Mouse (Mus musculus) stomach, embryonic 15.5 days (tissue): ENCODE results near the gene Exosc10. TPM values are rescaled to one million over a fixed set of nuclear protein-coding genes. Genes with fewer than 3 reads are reported as not detected.

ENCODE experiments used
- ATAC-seq: fragments of 200-750 bp; cut with Nextera tagmentation; 2 replicates; pipeline ENCODE4 v1.8.0; 2017; ENCODE audit warnings: low read depth, moderate number of reproducible peaks, moderate TSS enrichment; ENCODE audit not compliant: insufficient read depth, low FRiP score
- H3K27ac ChIP-seq: fragments of 300-500 bp; sonication (generic); 2 replicates; pipeline ENCODE4 v1.5.1; 2015; ENCODE audit warnings: mild to moderate bottlenecking, inconsistent platforms
- H3K27me3 ChIP-seq: fragments of 300-500 bp; sonication (generic); replicated peaks from 2 replicates; pipeline ENCODE4 v1.6.1; 2015; ENCODE audit warnings: inconsistent platforms
- H3K36me3 ChIP-seq: fragments of 300-500 bp; sonication (generic); 2 replicates; pipeline ENCODE4 v1.6.1; 2015; ENCODE audit warnings: inconsistent platforms
- H3K4me1 ChIP-seq: fragments of 300-500 bp; sonication (generic); 2 replicates; pipeline ENCODE4 v1.6.1; 2015; ENCODE audit warnings: inconsistent platforms
- H3K4me2 ChIP-seq: fragments of 300-500 bp; sonication (generic); 2 replicates; pipeline ENCODE4 v1.6.1; 2015; ENCODE audit warnings: mild to moderate bottlenecking, inconsistent platforms
- H3K4me3 ChIP-seq: fragments of 300-500 bp; sonication (generic); replicated peaks from 2 replicates; pipeline ENCODE4 v1.5.1; 2015; ENCODE audit warnings: inconsistent platforms
- H3K9ac ChIP-seq: fragments of 300-500 bp; sonication (generic); 2 replicates; pipeline ENCODE4 v1.6.1; 2015; ENCODE audit warnings: inconsistent platforms
- H3K9me3 ChIP-seq: fragments of 300-500 bp; sonication (generic); 2 replicates; pipeline ENCODE4 v1.6.1; 2016; ENCODE audit warnings: inconsistent platforms
- WGBS: fragments of 180-500 bp; shearing (Covaris S2); methylation state at CpG from one replicate; pipeline ENCODE4 v1.1.7; 2015; 5-methylcytosine and 5-hydroxymethylcytosine counted together
- polyA plus RNA-seq: library from polyadenylated mRNA; unstranded; fragments of >200 nt; fragmentation: Nextera tagmentation; extraction: Ambion mirVana; gene quantifications from 2 replicates; pipeline ENCODE4 v1.2.1, GENCODE M21; 2015

The Exosc10 gene
- polyA plus RNA-seq, 1 experiment from 2014 or later = 68.1 TPM

DNA sequence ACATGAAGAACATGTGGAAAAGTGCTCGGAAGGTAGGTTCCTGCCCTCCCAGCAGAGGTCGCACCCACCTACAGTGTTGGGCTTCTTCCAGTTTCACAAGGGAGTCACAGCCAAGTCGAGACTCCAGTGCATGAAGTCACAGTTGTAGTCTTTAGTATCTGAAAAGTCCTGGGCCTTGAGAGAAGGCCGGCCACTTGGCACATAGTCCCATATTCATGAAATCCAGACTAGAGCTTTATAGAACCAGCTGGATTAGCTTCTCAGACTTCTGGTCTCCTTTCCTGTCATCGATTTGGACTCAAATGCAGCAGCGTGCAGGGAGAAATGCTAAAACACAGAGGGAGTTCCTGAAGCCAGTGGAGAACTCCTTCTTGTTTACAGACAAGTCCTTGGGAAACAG is 27.5 kb upstream of the Exosc10 start:
- Histone ChIP-seq H3K9ac (no peak overlapping the region), H3K36me3 (peaks cover 58% of the 10 kb centered on the region), H3K4me2 (no peak overlapping the region), H3K9me3 (no peaks in the 10 kb centered on the region), H3K27me3 (no peaks in the 10 kb centered on the region), H3K4me3 (no peak overlapping the region), H3K27ac (no peak overlapping the region), H3K4me1 (no peaks in the 10 kb centered on the region)
- WGBS = 90% methylated on average over 6 of the region's 6 CpGs
- ATAC-seq = no peak

DNA sequence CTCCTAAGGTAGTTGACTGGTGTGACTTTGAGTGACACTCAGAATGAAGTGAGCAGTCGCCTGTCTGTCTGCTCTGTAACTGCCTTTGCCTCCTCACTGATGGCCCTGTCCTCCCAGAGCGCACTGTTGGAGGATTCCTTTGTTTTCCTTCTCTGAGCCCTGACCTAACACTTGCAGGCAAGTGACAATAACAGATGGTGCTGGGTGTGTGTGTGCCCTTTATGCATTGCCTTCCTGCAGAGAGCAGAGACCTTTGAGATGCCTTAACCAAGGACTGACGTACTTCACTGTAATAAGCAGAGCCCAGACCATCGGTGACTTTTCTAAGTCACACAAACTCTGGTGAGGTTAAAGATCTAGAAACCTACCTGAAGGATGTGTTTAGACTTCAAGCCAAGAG is 26.9 kb upstream of the Exosc10 start:
- H3K36me3 ChIP-seq = peaks cover 58% of the 10 kb centered on the region
- no peak overlapping the region for H3K9ac ChIP-seq
- no peak overlapping the region for H3K27ac ChIP-seq
- 72% methylated on average over 4 of the region's 4 CpGs for WGBS
- H3K27me3 ChIP-seq = no peaks in the 10 kb centered on the region
- no peaks in the 10 kb centered on the region for H3K4me1 ChIP-seq
- no peaks in the 10 kb centered on the region for H3K9me3 ChIP-seq
- no peak overlapping the region for H3K4me3 ChIP-seq
- ATAC-seq = no peak
- no peak overlapping the region for H3K4me2 ChIP-seq

DNA sequence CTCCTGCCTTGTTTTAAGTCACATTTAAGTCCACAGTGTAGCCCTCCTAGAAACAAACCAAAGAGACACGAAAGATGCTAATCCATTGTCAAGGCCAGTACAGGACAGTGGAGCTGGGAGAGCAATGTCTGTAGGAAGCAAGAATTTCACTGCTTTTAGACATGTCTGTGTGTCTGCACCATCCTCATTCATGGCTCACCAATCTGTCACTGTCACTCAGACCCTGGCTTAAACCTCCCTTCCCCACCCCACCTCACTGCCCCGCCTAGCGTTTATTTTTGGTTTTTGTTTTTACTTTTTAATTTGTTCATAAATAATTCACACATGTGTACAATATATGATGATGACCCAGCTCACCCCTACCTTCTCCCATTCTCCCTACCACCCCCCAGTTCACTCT is 25.7 kb upstream of the Exosc10 start:
- no peaks in the 10 kb centered on the region for H3K4me1 ChIP-seq
- H3K9ac ChIP-seq = no peak overlapping the region
- no peaks in the 10 kb centered on the region for H3K27me3 ChIP-seq
- 85% methylated on average over 3 of the region's 3 CpGs for WGBS
- no peaks in the 10 kb centered on the region for H3K9me3 ChIP-seq
- H3K27ac ChIP-seq = no peak overlapping the region
- ATAC-seq = no peak
- H3K36me3 ChIP-seq = peaks cover 60% of the 10 kb centered on the region
- no peak overlapping the region for H3K4me2 ChIP-seq
- no peak overlapping the region for H3K4me3 ChIP-seq

DNA sequence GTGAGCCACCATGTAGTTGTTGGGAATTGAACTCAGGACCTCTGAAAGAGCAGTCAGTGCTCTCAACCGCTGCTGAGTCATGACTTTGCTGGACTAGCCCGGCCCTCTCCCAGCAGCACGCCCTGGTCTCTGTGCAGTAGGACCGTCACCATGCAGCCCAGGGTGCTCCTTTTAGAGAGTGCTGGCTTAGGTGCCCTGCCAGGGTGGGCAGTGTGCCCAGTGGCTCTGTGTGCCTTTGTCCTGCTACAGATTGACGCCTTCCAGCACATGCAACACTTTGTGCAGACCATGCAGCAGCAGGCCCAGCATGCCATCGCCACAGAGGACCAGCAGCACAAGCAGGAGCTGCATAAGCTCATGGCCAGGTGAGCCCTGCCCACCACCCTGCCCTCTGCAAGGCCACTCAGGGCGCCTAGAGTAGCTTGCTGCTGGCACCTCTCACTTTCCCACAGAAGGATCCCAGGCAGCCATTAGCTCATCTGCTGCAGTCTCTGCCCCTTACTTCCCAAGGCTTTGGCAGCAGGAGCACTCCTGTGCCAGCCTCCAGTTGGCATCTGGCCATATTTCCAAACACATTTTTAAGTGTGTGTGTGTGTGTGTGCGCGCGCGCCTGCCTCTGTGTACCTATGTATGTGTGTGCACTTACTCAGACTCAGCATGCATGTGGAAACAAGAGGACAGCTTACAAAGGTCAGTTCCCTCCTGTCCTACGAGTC is 24.5 kb upstream of the Exosc10 start:
- Histone ChIP-seq H3K27ac (no peak overlapping the region), H3K27me3 (no peaks in the 10 kb centered on the region), H3K4me1 (no peaks in the 10 kb centered on the region), H3K9me3 (no peaks in the 10 kb centered on the region), H3K4me2 (no peak overlapping the region), H3K4me3 (no peak overlapping the region), H3K9ac (no peak overlapping the region), H3K36me3 (peaks cover 68% of the 10 kb centered on the region)
- no peak for ATAC-seq
- WGBS = 88% methylated on average over 12 of the region's 12 CpGs

DNA sequence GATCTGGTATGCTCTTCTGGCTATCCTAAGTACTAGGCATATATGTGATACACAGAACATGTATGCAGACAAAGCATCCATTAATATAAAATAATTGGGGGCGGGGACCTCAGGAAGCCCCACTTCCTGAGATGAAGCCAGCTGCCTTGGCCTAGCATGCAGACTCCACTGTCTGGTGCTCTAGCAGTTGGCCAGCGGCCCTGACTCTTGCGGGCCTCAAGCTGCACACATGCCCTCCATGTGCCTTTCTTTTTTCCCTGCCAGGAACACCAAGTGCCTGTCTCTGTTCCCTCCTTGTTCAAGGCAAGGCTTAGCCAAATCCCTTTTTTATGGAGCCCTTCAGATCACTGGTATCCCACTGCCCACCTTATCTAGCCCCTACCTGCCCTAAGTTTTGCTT is 22.4 kb upstream of the Exosc10 start:
- no peak overlapping the region for H3K27ac ChIP-seq
- peaks cover 68% of the 10 kb centered on the region for H3K36me3 ChIP-seq
- no peak overlapping the region for H3K4me3 ChIP-seq
- no peaks in the 10 kb centered on the region for H3K9me3 ChIP-seq
- 82% methylated on average over 3 of the region's 3 CpGs for WGBS
- H3K4me2 ChIP-seq = no peak overlapping the region
- ATAC-seq = no peak
- no peaks in the 10 kb centered on the region for H3K4me1 ChIP-seq
- H3K27me3 ChIP-seq = no peaks in the 10 kb centered on the region
- no peak overlapping the region for H3K9ac ChIP-seq

DNA sequence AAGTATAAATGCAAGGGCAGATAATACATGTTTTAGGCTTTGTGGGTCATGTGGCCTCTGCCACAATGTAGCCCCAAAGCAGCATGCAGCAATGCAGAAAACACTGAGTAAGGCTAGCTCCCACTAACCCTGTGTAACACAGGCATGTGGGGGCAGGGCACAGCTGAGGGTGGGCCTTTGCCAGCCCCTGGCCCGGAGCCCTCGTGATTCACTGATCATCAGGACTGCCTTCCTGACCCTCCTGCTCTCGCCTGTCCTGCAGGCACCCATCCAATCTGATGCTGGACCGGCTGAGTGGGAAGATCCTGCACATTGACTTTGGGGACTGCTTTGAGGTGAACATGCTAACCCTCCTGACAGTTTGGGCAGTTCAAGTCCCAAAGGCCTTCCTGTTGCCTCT is 9.1 kb upstream of the Exosc10 start:
- peaks cover 46% of the 10 kb centered on the region for H3K36me3 ChIP-seq
- no peak for ATAC-seq
- WGBS = 82% methylated on average over 4 of the region's 4 CpGs
- H3K27ac ChIP-seq = no peak overlapping the region
- H3K9me3 ChIP-seq = no peaks in the 10 kb centered on the region
- H3K4me2 ChIP-seq = no peak overlapping the region
- H3K4me1 ChIP-seq = no peaks in the 10 kb centered on the region
- no peak overlapping the region for H3K9ac ChIP-seq
- no peak overlapping the region for H3K4me3 ChIP-seq
- H3K27me3 ChIP-seq = no peaks in the 10 kb centered on the region

DNA sequence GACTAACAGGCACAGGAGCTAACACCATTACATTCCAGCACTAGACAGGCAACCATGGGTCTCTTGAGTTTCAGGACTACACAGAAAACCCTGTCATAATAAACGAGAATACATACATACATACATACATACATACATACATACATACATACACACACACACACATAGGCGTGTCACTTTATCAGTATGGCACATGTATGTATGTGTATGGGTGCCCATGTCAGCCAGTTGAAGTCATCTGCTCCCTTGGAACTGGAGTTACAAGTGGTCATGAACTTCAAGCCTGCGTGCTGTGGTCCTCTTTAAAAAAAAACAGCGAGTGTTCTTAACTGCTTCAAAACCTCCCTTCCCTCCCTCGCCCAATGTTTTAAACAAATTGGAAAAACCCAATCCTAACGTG is 463 bp upstream of the Exosc10 start:
- peak overlapping the region; percentile 93; the same call in 1 of the 2 replicates for H3K9ac ChIP-seq
- peaks cover 49% of the 10 kb centered on the region for H3K36me3 ChIP-seq
- H3K4me1 ChIP-seq = no peaks in the 10 kb centered on the region; the same call in 1 of the 2 replicates
- H3K27ac ChIP-seq = peak overlapping the region; percentile 88
- 25% methylated on average over 6 of the region's 6 CpGs for WGBS
- peak overlapping the region; percentile 62 for H3K4me2 ChIP-seq
- ATAC-seq = no peak
- H3K9me3 ChIP-seq = no peaks in the 10 kb centered on the region
- no peaks in the 10 kb centered on the region for H3K27me3 ChIP-seq
- peak overlapping the region; percentile 79 for H3K4me3 ChIP-seq

DNA sequence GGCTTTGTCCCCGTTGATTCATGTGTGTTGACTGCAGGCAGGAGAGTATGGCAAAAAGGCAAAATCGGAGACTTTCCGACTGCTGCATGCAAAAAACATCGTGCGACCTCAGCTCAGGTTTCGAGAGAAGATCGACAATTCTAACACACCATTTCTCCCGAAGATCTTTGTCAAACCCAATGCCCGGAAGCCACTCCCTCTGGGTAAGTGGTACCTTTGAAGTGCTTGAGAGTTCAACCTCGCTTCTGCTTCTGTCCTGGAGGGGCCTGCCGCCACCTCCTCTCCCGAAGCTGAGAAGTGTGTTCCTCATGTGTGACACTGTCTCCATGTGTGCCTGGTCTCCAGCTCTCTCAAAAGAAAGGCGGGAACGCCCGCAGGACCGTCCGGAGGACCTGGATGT is 4.4 kb downstream of the Exosc10 start:
- 92% methylated on average over 17 of the region's 17 CpGs for WGBS
- Histone ChIP-seq H3K4me1 (no peaks in the 10 kb centered on the region; the same call in 1 of the 2 replicates), H3K27me3 (no peaks in the 10 kb centered on the region), H3K9me3 (no peaks in the 10 kb centered on the region), H3K27ac (no peak overlapping the region), H3K4me3 (no peak overlapping the region), H3K4me2 (no peak overlapping the region), H3K36me3 (peaks cover 65% of the 10 kb centered on the region), H3K9ac (no peak overlapping the region)
- no peak for ATAC-seq

DNA sequence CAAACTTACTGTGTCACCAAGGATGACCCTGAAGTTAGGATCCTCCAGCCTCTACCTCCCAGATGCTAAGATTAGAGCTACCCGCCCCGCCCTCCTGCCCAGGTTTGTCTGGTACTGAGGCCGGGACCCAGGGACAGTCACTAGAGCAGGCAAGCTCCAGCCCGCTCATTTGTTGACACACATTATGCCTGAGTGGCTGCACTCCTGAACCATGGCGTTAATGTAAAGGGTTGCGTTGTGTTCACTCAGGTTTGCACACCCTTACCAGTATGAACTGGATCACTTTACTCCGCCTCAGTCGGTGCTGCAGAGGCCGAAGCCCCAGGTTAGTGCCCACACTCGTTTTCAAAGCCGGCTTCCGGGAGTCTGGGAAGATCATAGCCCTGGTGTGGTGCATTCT is 5.4 kb downstream of the Exosc10 start:
- peaks cover 74% of the 10 kb centered on the region for H3K36me3 ChIP-seq
- H3K27me3 ChIP-seq = no peaks in the 10 kb centered on the region
- no peaks in the 10 kb centered on the region; the same call in 1 of the 2 replicates for H3K4me1 ChIP-seq
- no peak overlapping the region for H3K9ac ChIP-seq
- H3K27ac ChIP-seq = no peak overlapping the region
- no peaks in the 10 kb centered on the region for H3K9me3 ChIP-seq
- H3K4me2 ChIP-seq = no peak overlapping the region
- no peak overlapping the region for H3K4me3 ChIP-seq
- 89% methylated on average over 12 of the region's 12 CpGs for WGBS
- no peak for ATAC-seq

DNA sequence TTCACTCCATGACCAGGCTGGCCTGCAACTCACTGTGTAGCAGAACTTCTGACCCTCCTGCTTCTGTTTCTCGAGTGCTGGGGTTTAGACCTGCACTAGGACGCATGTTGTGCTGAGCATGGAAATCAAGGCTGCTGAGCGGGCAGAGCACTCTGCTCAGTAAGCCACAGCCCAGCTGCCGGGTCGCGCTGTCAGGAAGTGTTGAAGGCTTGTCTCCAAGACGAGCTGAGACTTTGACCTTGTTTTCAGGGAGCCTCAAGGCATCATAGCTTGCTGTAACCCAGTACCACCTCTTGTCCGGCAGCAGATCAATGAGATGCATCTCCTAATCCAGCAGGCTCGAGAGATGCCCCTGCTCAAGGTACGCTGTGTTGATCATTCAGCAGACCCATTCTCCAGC is 11.9 kb downstream of the Exosc10 start:
- H3K4me1 ChIP-seq = no peaks in the 10 kb centered on the region
- H3K27me3 ChIP-seq = no peaks in the 10 kb centered on the region
- 85% methylated on average over 10 of the region's 10 CpGs for WGBS
- no peak overlapping the region for H3K9ac ChIP-seq
- no peak overlapping the region for H3K4me2 ChIP-seq
- H3K4me3 ChIP-seq = no peak overlapping the region
- no peak for ATAC-seq
- H3K36me3 ChIP-seq = peaks cover 91% of the 10 kb centered on the region
- no peaks in the 10 kb centered on the region for H3K9me3 ChIP-seq
- H3K27ac ChIP-seq = no peak overlapping the region

DNA sequence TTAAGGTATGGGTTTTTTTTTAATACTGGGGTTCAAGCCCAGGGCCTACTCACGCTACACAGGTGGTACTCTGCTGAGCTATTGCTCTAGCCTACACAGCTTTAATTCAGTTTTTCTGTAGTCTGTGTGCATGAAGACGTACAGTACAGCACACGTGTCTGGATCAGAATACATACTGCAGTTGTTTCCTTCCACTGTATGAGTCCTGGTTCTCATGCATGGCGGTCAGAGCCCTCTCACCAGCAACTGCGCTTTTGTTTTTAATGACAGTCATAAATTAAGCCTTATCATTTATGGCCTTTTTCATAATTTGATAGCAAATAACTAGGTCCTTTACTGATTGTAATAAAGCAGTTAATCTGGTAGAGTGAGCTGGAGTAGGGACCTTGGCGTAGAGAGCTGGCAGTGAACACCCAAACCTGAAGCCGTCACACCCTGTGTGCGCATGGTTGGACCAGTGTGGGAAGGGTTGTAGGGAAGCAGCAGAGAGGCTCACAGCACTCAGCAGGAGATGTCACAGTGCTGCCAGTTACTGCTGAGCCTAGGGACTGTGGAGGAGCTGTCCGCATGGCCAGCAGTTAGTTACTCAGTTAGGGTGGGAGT is 12.6 kb downstream of the Exosc10 start:
- H3K27ac ChIP-seq = no peak overlapping the region
- ATAC-seq = no peak
- no peaks in the 10 kb centered on the region for H3K27me3 ChIP-seq
- H3K4me1 ChIP-seq = no peaks in the 10 kb centered on the region
- no peak overlapping the region for H3K4me3 ChIP-seq
- no peak overlapping the region for H3K4me2 ChIP-seq
- no peaks in the 10 kb centered on the region for H3K9me3 ChIP-seq
- H3K9ac ChIP-seq = no peak overlapping the region
- WGBS = 94% methylated on average over 9 of the region's 9 CpGs
- H3K36me3 ChIP-seq = peaks cover 91% of the 10 kb centered on the region

DNA sequence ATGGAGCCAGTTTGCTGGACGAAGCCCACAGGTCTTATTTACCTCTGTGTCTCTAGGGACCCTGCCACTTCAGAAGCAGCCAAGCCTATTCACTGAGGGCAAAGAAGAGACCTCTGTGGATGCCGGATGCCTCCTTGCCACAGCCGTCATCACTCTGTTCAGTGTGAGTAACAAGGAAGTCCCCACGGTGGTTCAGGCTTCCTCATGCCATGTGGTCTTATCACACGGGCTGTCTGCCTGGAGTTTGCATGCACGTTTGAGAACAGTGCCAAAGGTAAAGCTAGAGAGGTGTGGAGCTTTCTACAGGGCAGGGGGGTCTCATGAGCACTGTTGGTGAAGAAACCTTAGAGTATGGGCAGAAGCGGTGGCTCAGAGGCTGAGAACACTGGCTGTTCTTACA is 15.0 kb downstream of the Exosc10 start:
- ATAC-seq = no peak
- H3K36me3 ChIP-seq = peaks cover 85% of the 10 kb centered on the region
- H3K4me3 ChIP-seq = no peak overlapping the region
- no peaks in the 10 kb centered on the region for H3K4me1 ChIP-seq
- no peaks in the 10 kb centered on the region for H3K27me3 ChIP-seq
- H3K9ac ChIP-seq = no peak overlapping the region
- 90% methylated on average over 7 of the region's 7 CpGs for WGBS
- H3K27ac ChIP-seq = no peak overlapping the region
- H3K4me2 ChIP-seq = no peak overlapping the region
- no peaks in the 10 kb centered on the region for H3K9me3 ChIP-seq
